Mouse (Mus musculus) heart, embryonic 16.5 days (tissue): Measurements from ENCODE around the gene Fkbp6. TPM values are rescaled to one million over a fixed set of nuclear protein-coding genes. Genes with fewer than 3 reads are reported as not detected.

Experiments used
- ATAC-seq: fragments of 200-750 bp; cut with Nextera tagmentation; replicated peaks from 2 replicates; pipeline ENCODE4 v1.8.0; 2017; ENCODE audit warnings: moderate number of reproducible peaks; ENCODE audit not compliant: insufficient read depth, low FRiP score; ENCODE audit errors: extremely low read depth
- H3K27ac ChIP-seq: fragments of 300-500 bp; sonication (generic); 2 replicates; pipeline ENCODE4 v1.5.1; 2014; ENCODE audit warnings: mild to moderate bottlenecking, low read length, control low read depth, moderate library complexity
- H3K27me3 ChIP-seq: fragments of 300-500 bp; sonication (generic); 2 replicates; pipeline ENCODE4 v1.6.1; 2014; ENCODE audit warnings: low read length, mixed read lengths; ENCODE audit not compliant: control insufficient read depth, insufficient read depth
- H3K36me3 ChIP-seq: fragments of 300-500 bp; sonication (generic); 2 replicates; pipeline ENCODE4 v1.6.1; 2014; ENCODE audit not compliant: control insufficient read depth, insufficient read depth
- H3K4me1 ChIP-seq: fragments of 300-500 bp; sonication (generic); 2 replicates; pipeline ENCODE4 v1.6.1; 2014; ENCODE audit warnings: low read length, mixed read lengths; ENCODE audit not compliant: control insufficient read depth, insufficient read depth
- H3K4me2 ChIP-seq: fragments of 300-500 bp; sonication (generic); 2 replicates; pipeline ENCODE4 v1.6.1; 2014; ENCODE audit warnings: low read depth, mild to moderate bottlenecking, control low read depth, low read length
- H3K4me3 ChIP-seq: fragments of 300-500 bp; sonication (generic); 2 replicates; pipeline ENCODE4 v1.5.1; 2014; ENCODE audit warnings: mild to moderate bottlenecking, control low read depth, low read length
- H3K9ac ChIP-seq: fragments of 300-500 bp; sonication (generic); 2 replicates; pipeline ENCODE4 v1.6.1; 2014; ENCODE audit warnings: low read length, control low read depth
- H3K9me3 ChIP-seq: fragments of 300-500 bp; sonication (generic); replicated peaks from 2 replicates; pipeline ENCODE4 v1.6.1; 2016; ENCODE audit warnings: low read length; ENCODE audit not compliant: control insufficient read depth
- WGBS: fragments of 180-500 bp; shearing (Covaris S2); extraction: QIAGEN DNeasy Blood & Tissue Kit; methylation state at CpG from one replicate; pipeline ENCODE4 v1.1.7; 2014; 5-methylcytosine and 5-hydroxymethylcytosine counted together
- polyA plus RNA-seq: library from polyadenylated mRNA; unstranded; fragments of >200 nt; fragmentation: Nextera tagmentation; extraction: Ambion mirVana; gene quantifications from 2 replicates; pipeline ENCODE4 v1.2.1, GENCODE M21; 2015

The Fkbp6 gene
- polyA plus RNA-seq, 1 experiment from 2014 or later, result not detected

GRCm38 (mm10) chr5:135257559-135257958, 92.3 kb downstream of the Fkbp6 start:
- 78% methylated on average over 12 of the region's 12 CpGs for WGBS
- H3K4me2 ChIP-seq, result no peak overlapping the region
- H3K4me1 ChIP-seq, result no peaks in the 10 kb centered on the region
- H3K9ac ChIP-seq, result no peak overlapping the region
- H3K27me3 ChIP-seq, result no peaks in the 10 kb centered on the region
- no peak for ATAC-seq
- H3K4me3 ChIP-seq, result no peak overlapping the region
- peaks cover 8% of the 10 kb centered on the region for H3K9me3 ChIP-seq
- H3K27ac ChIP-seq, result no peak overlapping the region
- H3K36me3 ChIP-seq, result no peaks in the 10 kb centered on the region

GRCm38 (mm10) chr5:135256166-135256565, 93.7 kb downstream of the Fkbp6 start:
- WGBS, result 89% methylated on average over 3 of the region's 3 CpGs
- Histone ChIP-seq H3K36me3 (no peaks in the 10 kb centered on the region), H3K9ac (no peak overlapping the region), H3K4me1 (no peaks in the 10 kb centered on the region), H3K27me3 (no peaks in the 10 kb centered on the region), H3K4me3 (no peak overlapping the region), H3K4me2 (no peak overlapping the region), H3K9me3 (peaks cover 8% of the 10 kb centered on the region), H3K27ac (no peak overlapping the region)
- no peak for ATAC-seq

GRCm38 (mm10) chr5:135253741-135254401, 96.0 kb downstream of the Fkbp6 start:
- peaks cover 8% of the 10 kb centered on the region for H3K9me3 ChIP-seq
- H3K27me3 ChIP-seq, result no peaks in the 10 kb centered on the region
- no peak overlapping the region for H3K4me3 ChIP-seq
- H3K9ac ChIP-seq, result no peak overlapping the region
- H3K4me2 ChIP-seq, result no peak overlapping the region
- WGBS, result 26% methylated on average over 12 of the region's 12 CpGs
- peaks cover 9% of the 10 kb centered on the region; the same call in 1 of the 2 replicates for H3K4me1 ChIP-seq
- H3K36me3 ChIP-seq, result no peaks in the 10 kb centered on the region
- no peak overlapping the region for H3K27ac ChIP-seq
- no peak for ATAC-seq

- Histone ChIP-seq H3K4me3 (peak within 1 kb of the TSS; percentile 64), H3K36me3 (peaks cover 4% of the 10 kb centered on the region), H3K9ac (peak within 1 kb of the TSS; percentile 72), H3K9me3 (peaks cover 1% of the 10 kb centered on the region), H3K4me2 (peak within 1 kb of the TSS; percentile 98), H3K4me1 (peaks cover 13% of the 10 kb centered on the region; the same call in 1 of the 2 replicates), H3K27ac (no peak within 1 kb of the TSS), H3K27me3 (no peaks in the 10 kb centered on the region)
- ATAC-seq, result peak; percentile 93
- under 1% methylated on average over 51 of the region's 51 CpGs for WGBS
Observed at GRCm38 (mm10) chr5:135251079-135251454, 98.8 kb downstream of the Fkbp6 start, which contains the start of gene Fzd9. TSS of gene Fzd9 (minus strand) at chr5:135251230.

DNA sequence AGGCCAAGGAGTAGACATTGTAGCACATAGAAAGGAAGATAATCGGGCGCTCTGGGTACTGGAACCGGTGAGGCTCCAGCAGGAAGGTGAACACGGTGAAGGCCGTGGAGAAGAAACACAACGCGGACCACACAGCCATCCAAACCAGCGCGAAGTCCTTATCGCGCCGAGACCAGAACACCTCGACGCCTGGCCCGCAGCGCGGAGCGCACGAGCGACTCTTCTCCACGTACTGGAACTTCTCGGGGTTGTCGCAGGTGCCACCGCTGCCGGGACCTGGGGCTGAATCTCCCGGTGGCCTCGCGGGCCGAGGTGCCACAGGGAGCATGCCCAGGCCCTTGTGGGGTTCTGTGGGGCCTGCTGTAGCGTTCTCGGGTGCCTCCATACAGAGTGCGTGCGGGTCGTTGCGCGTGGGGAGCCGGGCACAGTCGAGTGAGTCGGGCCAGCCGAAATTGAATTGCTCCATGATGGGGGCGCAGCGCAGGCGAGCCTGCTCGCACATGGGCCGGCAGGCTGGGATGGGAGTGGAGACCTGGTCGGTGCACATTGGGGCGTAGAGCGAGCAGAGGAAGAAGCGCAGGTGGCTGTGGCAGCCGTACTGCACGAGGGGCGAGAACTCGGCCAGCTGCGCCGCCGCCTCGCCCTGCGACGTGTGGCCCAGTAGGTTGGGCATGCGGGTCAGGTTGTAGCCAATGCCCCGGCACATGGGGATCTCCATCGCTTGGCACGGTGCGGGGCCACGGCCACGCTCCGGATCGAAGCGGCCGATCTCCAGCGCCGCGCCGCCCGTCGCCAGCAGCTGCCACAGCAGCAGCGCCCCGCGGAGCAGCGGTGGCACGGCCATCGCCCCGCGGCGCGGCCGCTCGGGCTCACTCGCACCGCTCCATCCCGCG, 99.4 kb downstream of the Fkbp6 start:
- Histone ChIP-seq H3K9me3 (no peaks in the 10 kb centered on the region), H3K36me3 (peaks cover 8% of the 10 kb centered on the region), H3K27me3 (no peaks in the 10 kb centered on the region), H3K4me1 (peaks cover 13% of the 10 kb centered on the region; the same call in 1 of the 2 replicates), H3K27ac (no peak overlapping the region), H3K4me3 (peak overlapping the region; percentile 64), H3K9ac (peak overlapping the region; percentile 72), H3K4me2 (peak overlapping the region; percentile 98)
- WGBS, result 2% methylated on average over 87 of the region's 92 CpGs
- ATAC-seq, result peak; percentile 64

DNA sequence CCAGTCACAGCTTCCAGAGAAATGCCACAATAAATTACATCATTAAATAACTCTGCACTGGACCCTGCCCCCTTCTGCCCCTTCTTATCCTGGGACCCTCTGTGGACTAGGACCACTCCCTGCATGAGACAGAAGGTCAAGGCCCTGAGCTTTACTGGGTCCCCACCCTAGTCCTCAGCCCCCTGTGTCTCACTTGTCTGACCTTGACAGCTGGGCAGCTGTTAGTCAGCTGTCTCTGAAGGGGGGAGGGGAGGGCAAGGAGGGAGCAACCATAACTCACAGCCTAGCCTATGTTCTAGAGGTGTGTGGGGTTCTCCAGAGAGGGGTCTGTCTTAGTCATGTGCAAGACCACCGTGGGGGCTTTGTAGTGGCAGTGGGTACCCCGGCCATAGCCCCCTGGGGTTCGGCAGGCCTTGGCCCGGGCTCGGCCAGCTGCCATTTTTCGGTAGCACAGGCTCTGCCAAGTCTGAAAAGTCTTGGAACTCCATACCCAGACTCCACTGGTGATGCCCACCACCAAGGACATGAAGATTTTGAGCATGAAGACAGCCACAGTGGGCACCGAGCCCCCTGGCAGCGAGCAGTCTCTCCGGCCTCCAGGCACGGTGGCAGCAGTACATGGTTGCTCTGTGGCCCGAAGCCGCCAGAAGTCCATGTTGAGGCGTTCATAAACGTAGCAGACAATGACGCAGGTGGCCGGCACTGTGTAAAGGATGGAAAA, 100.7 kb downstream of the Fkbp6 start:
- Histone ChIP-seq H3K4me1 (peaks cover 13% of the 10 kb centered on the region; the same call in 1 of the 2 replicates), H3K9ac (no peak overlapping the region; the same call in 1 of the 2 replicates), H3K36me3 (peaks cover 18% of the 10 kb centered on the region), H3K4me2 (peak overlapping the region; percentile 27; the same call in 1 of the 2 replicates), H3K27me3 (no peaks in the 10 kb centered on the region), H3K9me3 (no peaks in the 10 kb centered on the region), H3K4me3 (no peak overlapping the region), H3K27ac (no peak overlapping the region)
- ATAC-seq, result 0 out of 2 replicates have a peak, but pooled peaks have one; percentile 8
- WGBS, result 89% methylated on average over 16 of the region's 16 CpGs

DNA sequence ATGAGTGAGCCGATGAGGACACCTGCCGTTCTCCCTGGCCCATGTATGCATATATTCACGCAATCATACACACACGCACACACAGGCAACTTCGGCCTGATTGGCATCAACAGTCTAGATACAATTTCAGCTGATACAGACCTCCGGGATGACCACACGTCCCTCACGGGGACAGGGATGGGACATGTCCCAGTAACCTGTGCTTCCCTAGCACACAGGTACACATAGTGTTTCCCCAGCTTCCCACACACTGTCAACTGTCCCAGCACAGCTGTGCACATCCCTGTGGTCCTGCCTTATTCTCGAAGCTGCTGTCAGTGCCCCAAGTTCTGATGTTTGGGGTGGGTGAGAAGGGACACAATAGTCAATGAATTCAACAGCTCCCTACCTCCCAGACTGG, 102.5 kb downstream of the Fkbp6 start:
- Histone ChIP-seq H3K27ac (no peak overlapping the region), H3K36me3 (peaks cover 33% of the 10 kb centered on the region), H3K4me2 (no peak overlapping the region), H3K9ac (no peak overlapping the region), H3K4me3 (no peak overlapping the region), H3K9me3 (no peaks in the 10 kb centered on the region), H3K27me3 (no peaks in the 10 kb centered on the region), H3K4me1 (peaks cover 17% of the 10 kb centered on the region; the same call in 1 of the 2 replicates)
- no peak for ATAC-seq
- WGBS, result 73% methylated on average over 9 of the region's 9 CpGs

GRCm38 (mm10) chr5:135246531-135246930, 103.3 kb downstream of the Fkbp6 start:
- Histone ChIP-seq H3K36me3 (peaks cover 39% of the 10 kb centered on the region), H3K9me3 (no peaks in the 10 kb centered on the region), H3K4me2 (no peak overlapping the region), H3K4me3 (no peak overlapping the region), H3K4me1 (peaks cover 25% of the 10 kb centered on the region), H3K27ac (no peak overlapping the region), H3K9ac (no peak overlapping the region), H3K27me3 (no peaks in the 10 kb centered on the region)
- ATAC-seq, result no peak
- WGBS, result 59% methylated on average over 4 of the region's 4 CpGs
